Mouse (Mus musculus) naive thymus-derived CD4-positive, alpha-beta T cell, adult 5 months (primary cell): ENCODE data around the gene Bend4. TPM values are rescaled to one million over a fixed set of nuclear protein-coding genes. Genes with fewer than 3 reads are reported as not detected.

Experiments
- polyA plus RNA-seq: library from polyadenylated mRNA; unstranded; fragments of 100-300 nt; shearing (Covaris generic); gene quantifications from one replicate; pipeline ENCODE4 v1.2.1, GENCODE M21; 2017

Gene Bend4
- 0.85 TPM for polyA plus RNA-seq

DNA sequence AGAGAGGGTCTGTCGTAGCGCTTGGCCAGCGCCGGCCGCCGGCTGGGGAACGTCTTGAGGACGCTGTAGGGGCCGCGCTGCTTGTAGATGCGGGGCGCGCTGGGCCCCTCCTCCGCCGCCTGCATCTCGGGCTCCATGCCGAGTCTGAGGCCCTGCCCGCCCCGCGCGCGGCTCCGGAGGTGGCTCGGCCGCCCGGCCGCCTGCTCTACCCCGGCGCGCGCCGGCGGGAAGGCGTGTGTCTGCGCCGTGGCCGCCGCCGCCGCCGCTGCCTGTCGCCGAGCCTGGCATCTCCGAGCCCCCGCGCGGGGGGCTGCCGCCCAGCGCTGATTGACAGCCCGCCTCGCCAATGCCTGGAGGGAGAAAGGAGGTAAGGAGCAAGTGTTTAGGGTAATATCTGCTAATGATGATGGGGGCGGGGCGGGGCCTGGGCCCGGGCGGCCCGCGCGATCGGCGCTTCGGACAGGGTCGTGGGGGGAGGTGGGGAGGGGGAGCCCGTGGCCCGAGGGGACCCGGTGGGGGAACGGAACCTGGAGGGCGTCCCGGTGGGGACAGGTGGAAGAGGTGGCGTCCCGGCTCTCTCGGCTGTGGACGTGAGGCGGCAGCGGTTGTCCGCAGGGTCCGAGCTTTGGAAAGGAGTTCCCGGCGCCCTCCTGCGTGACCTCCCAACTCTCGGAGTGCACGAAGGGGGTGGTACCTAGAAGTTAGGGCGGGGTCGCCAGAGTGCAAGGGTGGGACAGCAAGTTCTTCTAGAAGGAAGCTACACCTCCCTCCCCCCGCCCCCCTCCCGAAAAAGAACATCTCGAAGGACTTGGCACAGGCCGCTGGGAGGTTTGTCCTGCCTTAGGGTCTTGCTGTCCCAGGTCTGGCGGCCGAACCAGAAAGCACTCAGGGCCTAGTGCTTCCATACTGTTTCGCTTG is at the start of gene Bend4:
Gene Bend4, minus strand, starts transcription at position 868 of the 918 bp plus-strand sequence.

Other genes with a start within 250 kb of the Bend4 start
- 70.8 TPM for gene Tmem33, start 167.7 kb downstream of the Bend4 start, polyA plus RNA-seq
- 59.9 TPM for gene Slc30a9, start 121.4 kb downstream of the Bend4 start, polyA plus RNA-seq
- gene Shisa3, start 179.6 kb upstream of the Bend4 start, polyA plus RNA-seq: 0.27 TPM